Mouse (Mus musculus): Measurements from ENCODE around the gene Rock2. TPM values are rescaled to one million over a fixed set of nuclear protein-coding genes. Genes with fewer than 3 reads are reported as not detected.
"Not testable (repeated sequence)": the region's sequence is repeated elsewhere in the genome, so short reads cannot be mapped to it uniquely, and the experiment has no call there.

The Rock2 gene
- polyA plus RNA-seq, 1 experiment from 2014 or later = 19.6 TPM

- DNase-seq (ENCODE audit: low spot score) = peak; percentile 93
- H3K27me3 ChIP-seq (ENCODE audit: insufficient read depth, poor library complexity, severe bottlenecking) = peaks cover 37% of the 10 kb centered on the region
- peak within 1 kb of the TSS; percentile 76; the same call in 1 of the 2 replicates for H3K27ac ChIP-seq
- peaks cover 19% of the 10 kb centered on the region for H3K4me1 ChIP-seq
- peak within 1 kb of the TSS; percentile 75 for H3K4me3 ChIP-seq
- under 1% methylated on average over 57 of the region's 57 CpGs for WGBS
- no peaks in the 10 kb centered on the region for H3K9me3 ChIP-seq
- 0 out of 2 replicates have a peak, but pooled peaks cover 6% of the 10 kb centered on the region for H3K36me3 ChIP-seq
Observed at GRCm38 (mm10) chr12:16999739-17000497, 105.2 kb downstream of the Rock2 start, which contains the start of gene Pqlc3. Pqlc3 (minus strand) TSS chr12:17000408.

GRCm38 (mm10) chr12:17000628-17001027, 105.9 kb downstream of the Rock2 start:
- Histone ChIP-seq H3K4me3 (no peak overlapping the region; the same call in 1 of the 2 replicates), H3K27ac (no peak overlapping the region), H3K4me1 (peaks cover 19% of the 10 kb centered on the region), H3K27me3 (ENCODE audit: insufficient read depth, poor library complexity, severe bottlenecking) (peaks cover 37% of the 10 kb centered on the region), H3K36me3 (0 out of 2 replicates have a peak, but pooled peaks cover under 1% of the 10 kb centered on the region), H3K9me3 (no peaks in the 10 kb centered on the region)
- WGBS = 48% methylated on average over 6 of the region's 6 CpGs
- peak; percentile 65 for DNase-seq (ENCODE audit: low spot score)

GRCm38 (mm10) chr12:17001211-17001610, 106.5 kb downstream of the Rock2 start:
- H3K27ac ChIP-seq = no peak overlapping the region
- no peak for DNase-seq (ENCODE audit: low spot score)
- peaks cover 19% of the 10 kb centered on the region for H3K4me1 ChIP-seq
- H3K4me3 ChIP-seq = no peak overlapping the region
- H3K27me3 ChIP-seq (ENCODE audit: insufficient read depth, poor library complexity, severe bottlenecking) = peaks cover 37% of the 10 kb centered on the region
- no peaks in the 10 kb centered on the region for H3K9me3 ChIP-seq
- 38% methylated on average over 4 of the region's 4 CpGs for WGBS
- H3K36me3 ChIP-seq = no peaks in the 10 kb centered on the region

GRCm38 (mm10) chr12:17009466-17009865, 114.8 kb downstream of the Rock2 start:
- Histone ChIP-seq H3K4me1 (peaks cover 11% of the 10 kb centered on the region), H3K27me3 (ENCODE audit: insufficient read depth, poor library complexity, severe bottlenecking) (peaks cover 8% of the 10 kb centered on the region; the same call in 1 of the 2 replicates), H3K9me3 (no peaks in the 10 kb centered on the region), H3K27ac (no peak overlapping the region), H3K36me3 (no peaks in the 10 kb centered on the region), H3K4me3 (no peak overlapping the region)
- no peak for DNase-seq (ENCODE audit: low spot score)
- WGBS = 93% methylated on average over 6 of the region's 6 CpGs

- H3K9me3 ChIP-seq = no peaks in the 10 kb centered on the region
- H3K4me3 ChIP-seq = peak within 1 kb of the TSS; percentile 61
- WGBS = 6% methylated on average over 29 of the region's 29 CpGs
- peak within 1 kb of the TSS; percentile 39; the same call in 1 of the 2 replicates for H3K27ac ChIP-seq
- no peaks in the 10 kb centered on the region for H3K36me3 ChIP-seq
- DNase-seq (ENCODE audit: low spot score) = peak; percentile 92
- peaks cover 8% of the 10 kb centered on the region; the same call in 1 of the 2 replicates for H3K27me3 ChIP-seq (ENCODE audit: insufficient read depth, poor library complexity, severe bottlenecking)
- H3K4me1 ChIP-seq = peaks cover 11% of the 10 kb centered on the region
Observed at GRCm38 (mm10) chr12:17011100-17011870, 116.6 kb downstream of the Rock2 start, which contains the start of gene 2410004P03Rik. 2410004P03Rik (minus strand) TSS chr12:17011727.

- DNase-seq (ENCODE audit: low spot score) = no peak
- H3K36me3 ChIP-seq = no peaks in the 10 kb centered on the region
- H3K9me3 ChIP-seq = no peaks in the 10 kb centered on the region
- no peak overlapping the region for H3K4me3 ChIP-seq
- 63% methylated on average over 2 of the region's 2 CpGs for WGBS
- 0 out of 2 replicates have a peak overlapping the region, but pooled peaks have one; percentile 6 for H3K27ac ChIP-seq
- H3K27me3 ChIP-seq (ENCODE audit: insufficient read depth, poor library complexity, severe bottlenecking) = peaks cover 8% of the 10 kb centered on the region; the same call in 1 of the 2 replicates
- H3K4me1 ChIP-seq = peaks cover 11% of the 10 kb centered on the region
Observed at GRCm38 (mm10) chr12:17012067-17012899, 117.6 kb downstream of the Rock2 start.

- H3K36me3 ChIP-seq = no peaks in the 10 kb centered on the region
- DNase-seq (ENCODE audit: low spot score) = no peak
- no peak overlapping the region for H3K4me3 ChIP-seq
- no peaks in the 10 kb centered on the region for H3K9me3 ChIP-seq
- H3K27ac ChIP-seq = no peak overlapping the region
- WGBS = 76% methylated on average over 2 of the region's 2 CpGs
- H3K4me1 ChIP-seq = peaks cover 9% of the 10 kb centered on the region
- H3K27me3 ChIP-seq (ENCODE audit: insufficient read depth, poor library complexity, severe bottlenecking) = peaks cover 4% of the 10 kb centered on the region; the same call in 1 of the 2 replicates
Observed at GRCm38 (mm10) chr12:17015711-17016110, 121.0 kb downstream of the Rock2 start.

- no peak for DNase-seq (ENCODE audit: low spot score)
- no peaks in the 10 kb centered on the region for H3K4me1 ChIP-seq
- no peak overlapping the region for H3K4me3 ChIP-seq
- H3K27me3 ChIP-seq (ENCODE audit: insufficient read depth, poor library complexity, severe bottlenecking) = no peaks in the 10 kb centered on the region
- WGBS = 37% methylated on average over 4 of the region's 4 CpGs
- no peak overlapping the region for H3K27ac ChIP-seq
- no peaks in the 10 kb centered on the region for H3K9me3 ChIP-seq
- no peaks in the 10 kb centered on the region for H3K36me3 ChIP-seq
Observed at GRCm38 (mm10) chr12:17018468-17018867, 123.8 kb downstream of the Rock2 start.

- not testable (repeated sequence) for H3K27ac ChIP-seq; DNase-seq (ENCODE audit: low spot score); H3K36me3 ChIP-seq; H3K4me3 ChIP-seq; H3K9me3 ChIP-seq; H3K4me1 ChIP-seq; H3K27me3 ChIP-seq (ENCODE audit: insufficient read depth, poor library complexity, severe bottlenecking)
- WGBS = 57% methylated on average over 4 of the region's 4 CpGs
Observed at GRCm38 (mm10) chr12:17021125-17021524, 126.4 kb downstream of the Rock2 start.

- Histone ChIP-seq H3K4me3 (no peak overlapping the region), H3K27ac (no peak overlapping the region), H3K36me3 (no peaks in the 10 kb centered on the region), H3K4me1 (peaks cover 7% of the 10 kb centered on the region; the same call in 1 of the 2 replicates), H3K9me3 (no peaks in the 10 kb centered on the region), H3K27me3 (ENCODE audit: insufficient read depth, poor library complexity, severe bottlenecking) (no peaks in the 10 kb centered on the region)
- 89% methylated on average over 4 of the region's 4 CpGs for WGBS
- no peak for DNase-seq (ENCODE audit: low spot score)
Observed at GRCm38 (mm10) chr12:17022145-17022544, 127.5 kb downstream of the Rock2 start.

- DNase-seq (ENCODE audit: low spot score) = no peak
- WGBS = 90% methylated on average over 6 of the region's 6 CpGs
- Histone ChIP-seq H3K27me3 (ENCODE audit: insufficient read depth, poor library complexity, severe bottlenecking) (no peaks in the 10 kb centered on the region), H3K4me1 (peaks cover 7% of the 10 kb centered on the region; the same call in 1 of the 2 replicates), H3K36me3 (no peaks in the 10 kb centered on the region), H3K9me3 (no peaks in the 10 kb centered on the region), H3K27ac (no peak overlapping the region), H3K4me3 (no peak overlapping the region)
Observed at GRCm38 (mm10) chr12:17024554-17025110, 129.9 kb downstream of the Rock2 start.
